Mouse (Mus musculus) ES-E14 (cell line): ENCODE measurements around the gene Vmn1r18.

Source experiments
- CHD2 ChIP-seq: IDR thresholded peaks from 2 replicates; pipeline ENCODE4 v1.6.1; 2014; ENCODE audit warnings: mild to moderate bottlenecking, low read depth, low read length, inconsistent platforms
- HCFC1 ChIP-seq: IDR thresholded peaks from 2 replicates; pipeline ENCODE4 v1.6.1; 2012; ENCODE audit warnings: low read length, inconsistent platforms, borderline replicate concordance; ENCODE audit not compliant: insufficient read depth
- MAFK ChIP-seq: IDR thresholded peaks from 2 replicates; pipeline ENCODE4 v1.6.1; 2014; ENCODE audit warnings: mild to moderate bottlenecking, low read depth, low read length, inconsistent platforms; ENCODE audit not compliant: insufficient read depth
- ZNF384 ChIP-seq: IDR thresholded peaks from 2 replicates; pipeline ENCODE4 v1.6.1; 2012; ENCODE audit warnings: low read depth, low read length, inconsistent platforms

DNA sequence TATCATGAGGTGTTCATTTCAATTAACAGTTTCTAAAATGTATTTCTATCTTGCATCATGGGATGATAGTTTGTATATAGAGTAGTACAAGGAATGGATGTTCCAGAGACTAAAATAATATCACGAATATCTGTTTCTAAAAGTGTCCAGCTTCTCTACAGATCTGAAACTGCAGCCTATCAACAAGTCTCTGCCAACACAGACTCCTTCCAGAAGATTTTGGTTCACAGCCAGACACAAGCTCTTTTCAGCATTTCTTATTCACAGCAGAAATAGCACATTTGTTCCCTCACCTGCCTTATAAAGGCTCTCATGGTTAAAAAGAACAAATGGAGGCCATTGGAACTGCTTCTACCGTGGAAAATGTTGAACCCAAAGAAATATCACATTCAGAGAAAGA is 38.7 kb downstream of the Vmn1r18 start:
- no peak for TF ChIP-seq MAFK
- no peak for TF ChIP-seq ZNF384
- no peak for TF ChIP-seq CHD2
- no peak for TF ChIP-seq HCFC1
